Mouse (Mus musculus) cerebellum, postnatal 36 days (tissue): Measurements from ENCODE around the gene Ctnnal1.

Experiments
- DNase-seq, 2 experiments: peaks; one replicate each; pipeline ENCODE4 v3.0.0; 2021 to 2022; ENCODE audit warnings: mixed read lengths in 2 of 2

The Ctnnal1 gene

GRCm38 (mm10) chr4:56858733-56859132 lies 6.3 kb downstream of the Ctnnal1 start:
- no peak for DNase-seq

GRCm38 (mm10) chr4:56856371-56856949 lies 8.5 kb downstream of the Ctnnal1 start:
- DNase-seq: no peak

GRCm38 (mm10) chr4:56855935-56856334 lies 9.1 kb downstream of the Ctnnal1 start:
- no peak for DNase-seq

- no peak for DNase-seq
These were observed 14.3 kb downstream of the Ctnnal1 start for GRCm38 (mm10) chr4:56850724-56851123.

GRCm38 (mm10) chr4:56848044-56848443 lies 16.9 kb downstream of the Ctnnal1 start:
- DNase-seq: no peak

- no peak for DNase-seq
These were observed 17.6 kb downstream of the Ctnnal1 start for GRCm38 (mm10) chr4:56847400-56847799.

GRCm38 (mm10) chr4:56845896-56846533 lies 19.0 kb downstream of the Ctnnal1 start:
- DNase-seq: no peak

- DNase-seq: no peak
These were observed 20.1 kb downstream of the Ctnnal1 start for GRCm38 (mm10) chr4:56844911-56845310.

GRCm38 (mm10) chr4:56843963-56844362 lies 21.0 kb downstream of the Ctnnal1 start:
- DNase-seq: no peak

- DNase-seq: no peak
These were observed 22.5 kb downstream of the Ctnnal1 start for GRCm38 (mm10) chr4:56842501-56842900.

- no peak for DNase-seq
These were observed 24.7 kb downstream of the Ctnnal1 start for GRCm38 (mm10) chr4:56840297-56840696.

GRCm38 (mm10) chr4:56837661-56838060 lies 27.3 kb downstream of the Ctnnal1 start:
- no peak for DNase-seq

- DNase-seq: no peak
These were observed 33.0 kb downstream of the Ctnnal1 start for GRCm38 (mm10) chr4:56831998-56832397.

- DNase-seq: no peak
These were observed 33.9 kb downstream of the Ctnnal1 start for GRCm38 (mm10) chr4:56831013-56831609.

- peak in 1 of 2 experiments; percentile 11 for DNase-seq
These were observed 35.5 kb downstream of the Ctnnal1 start for GRCm38 (mm10) chr4:56829511-56829921.

GRCm38 (mm10) chr4:56828932-56829331 lies 36.1 kb downstream of the Ctnnal1 start:
- no peak for DNase-seq

GRCm38 (mm10) chr4:56824231-56824630 lies 40.8 kb downstream of the Ctnnal1 start:
- DNase-seq: no peak

GRCm38 (mm10) chr4:56820017-56820550 lies 44.9 kb downstream of the Ctnnal1 start:
- peak in 1 of 2 experiments; percentile 15 for DNase-seq

- no peak for DNase-seq
These were observed 49.9 kb downstream of the Ctnnal1 start for GRCm38 (mm10) chr4:56815131-56815530.

GRCm38 (mm10) chr4:56812096-56812495 lies 52.9 kb downstream of the Ctnnal1 start:
- DNase-seq: no peak

- DNase-seq: no peak
These were observed 53.3 kb downstream of the Ctnnal1 start for GRCm38 (mm10) chr4:56811642-56812041.

GRCm38 (mm10) chr4:56809050-56809449 lies 55.9 kb downstream of the Ctnnal1 start:
- no peak for DNase-seq

- DNase-seq: no peak
These were observed 62.3 kb downstream of the Ctnnal1 start for GRCm38 (mm10) chr4:56802669-56803150.
